Mouse (Mus musculus): ENCODE results near the gene Smc3. TPM values are rescaled to one million over a fixed set of nuclear protein-coding genes. Genes with fewer than 3 reads are reported as not detected.

Smc3 gene
- polyA plus RNA-seq, 1 experiment from 2014 or later: 38.5 TPM

GRCm38 (mm10) chr19:53670625-53671141, 70.5 kb downstream of the Smc3 start:
- peak; percentile 66 for ATAC-seq (ENCODE audit: insufficient number of reproducible peaks, insufficient read depth, low FRiP score, low read depth)
- no peak overlapping the region for H3K4me3 ChIP-seq (ENCODE audit: control insufficient read depth in 1 of 2, insufficient read depth in 1 of 2, low read depth in 1 of 2, low read length in 2 of 2)
- H3K4me1 ChIP-seq (ENCODE audit: control insufficient read depth in 2 of 2, insufficient read depth in 2 of 2, low read length in 2 of 2): peaks cover 34 to 45% of the 10 kb centered on the region in 2 experiments
- 12% methylated on average over 12 of the region's 12 CpGs for WGBS
- H3K36me3 ChIP-seq (ENCODE audit: control insufficient read depth, insufficient read depth, low read length): no peaks in the 10 kb centered on the region
- no peaks in the 10 kb centered on the region for H3K9me3 ChIP-seq (ENCODE audit: control insufficient read depth, low read length)
- H3K27me3 ChIP-seq (ENCODE audit: control insufficient read depth, insufficient read depth, low read length): 0 out of 2 replicates have a peak, but pooled peaks cover 4% of the 10 kb centered on the region
- peak overlapping the region; percentile 42 for H3K4me2 ChIP-seq (ENCODE audit: low read length)
- peak overlapping the region; percentile 59 for H3K9ac ChIP-seq (ENCODE audit: low read length)
- peak overlapping the region; percentile 86 to 94 for H3K27ac ChIP-seq (replicated peaks in 1 of 2; ENCODE audit: control insufficient read depth in 1 of 2, insufficient read depth in 1 of 2, low read depth in 2 of 2, low read length in 2 of 2)

GRCm38 (mm10) chr19:53671432-53671831, 71.2 kb downstream of the Smc3 start:
- Histone ChIP-seq H3K4me3 (ENCODE audit: control insufficient read depth in 1 of 2, insufficient read depth in 1 of 2, low read depth in 1 of 2, low read length in 2 of 2) (no peak overlapping the region), H3K4me1 (ENCODE audit: control insufficient read depth in 2 of 2, insufficient read depth in 2 of 2, low read length in 2 of 2) (peaks cover 33 to 42% of the 10 kb centered on the region in 2 experiments), H3K9me3 (ENCODE audit: control insufficient read depth, low read length) (no peaks in the 10 kb centered on the region), H3K4me2 (ENCODE audit: low read length) (no peak overlapping the region), H3K9ac (ENCODE audit: low read length) (peak overlapping the region; percentile 59; the same call in 1 of the 2 replicates), H3K27ac (replicated peaks in 1 of 2; ENCODE audit: control insufficient read depth in 1 of 2, insufficient read depth in 1 of 2, low read depth in 2 of 2, low read length in 2 of 2) (peak overlapping the region; percentile 86 to 94), H3K36me3 (ENCODE audit: control insufficient read depth, insufficient read depth, low read length) (no peaks in the 10 kb centered on the region), H3K27me3 (ENCODE audit: control insufficient read depth, insufficient read depth, low read length) (0 out of 2 replicates have a peak, but pooled peaks cover 4% of the 10 kb centered on the region)
- ATAC-seq (ENCODE audit: insufficient number of reproducible peaks, insufficient read depth, low FRiP score, low read depth): peak; percentile 9; the same call in 1 of the 2 replicates
- 30% methylated on average over 3 of the region's 3 CpGs for WGBS

- Histone ChIP-seq H3K4me3 (ENCODE audit: control insufficient read depth in 1 of 2, insufficient read depth in 1 of 2, low read depth in 1 of 2, low read length in 2 of 2) (peak overlapping the region; percentile 4 to 79; a peak in 3 of 4 replicates), H3K36me3 (ENCODE audit: control insufficient read depth, insufficient read depth, low read length) (no peaks in the 10 kb centered on the region), H3K9ac (ENCODE audit: low read length) (peak overlapping the region; percentile 90), H3K9me3 (ENCODE audit: control insufficient read depth, low read length) (no peaks in the 10 kb centered on the region), H3K4me2 (ENCODE audit: low read length) (peak overlapping the region; percentile 86), H3K27me3 (ENCODE audit: control insufficient read depth, insufficient read depth, low read length) (0 out of 2 replicates have a peak, but pooled peaks cover 4% of the 10 kb centered on the region), H3K27ac (replicated peaks in 1 of 2; ENCODE audit: control insufficient read depth in 1 of 2, insufficient read depth in 1 of 2, low read depth in 2 of 2, low read length in 2 of 2) (peak overlapping the region; percentile 38 to 91), H3K4me1 (ENCODE audit: control insufficient read depth in 2 of 2, insufficient read depth in 2 of 2, low read length in 2 of 2) (peaks cover 26 to 36% of the 10 kb centered on the region in 2 experiments)
- WGBS: 23% methylated on average over 9 of the region's 9 CpGs
- ATAC-seq (ENCODE audit: insufficient number of reproducible peaks, insufficient read depth, low FRiP score, low read depth): no peak
Observed at GRCm38 (mm10) chr19:53674131-53674925, 74.1 kb downstream of the Smc3 start.

GRCm38 (mm10) chr19:53676228-53676627, 76.0 kb downstream of the Smc3 start:
- whole genome bisulfite sequencing: under 1% methylated on average over 26 of the region's 26 CpGs
- ATAC-seq (ENCODE audit: insufficient number of reproducible peaks, insufficient read depth, low FRiP score, low read depth): peak; percentile 20; the same call in 1 of the 2 replicates
- Histone ChIP-seq H3K9me3 (ENCODE audit: control insufficient read depth, low read length) (no peaks in the 10 kb centered on the region), H3K9ac (ENCODE audit: low read length) (peak overlapping the region; percentile 90), H3K4me3 (ENCODE audit: control insufficient read depth in 1 of 2, insufficient read depth in 1 of 2, low read depth in 1 of 2, low read length in 2 of 2) (peak overlapping the region; percentile 79 to 85), H3K4me2 (ENCODE audit: low read length) (peak overlapping the region; percentile 86), H3K36me3 (ENCODE audit: control insufficient read depth, insufficient read depth, low read length) (no peaks in the 10 kb centered on the region), H3K4me1 (ENCODE audit: control insufficient read depth in 2 of 2, insufficient read depth in 2 of 2, low read length in 2 of 2) (peaks cover 8 to 19% of the 10 kb centered on the region in 2 experiments), H3K27me3 (ENCODE audit: control insufficient read depth, insufficient read depth, low read length) (0 out of 2 replicates have a peak, but pooled peaks cover 4% of the 10 kb centered on the region), H3K27ac (replicated peaks in 1 of 2; ENCODE audit: control insufficient read depth in 1 of 2, insufficient read depth in 1 of 2, low read depth in 2 of 2, low read length in 2 of 2) (peak overlapping the region; percentile 91)

GRCm38 (mm10) chr19:53676718-53677634, 76.8 kb downstream of the Smc3 start, which contains the start of gene Rbm20:
Rbm20 (plus strand) TSS chr19:53677306.
- peak within 1 kb of the TSS; percentile 86 for H3K4me2 ChIP-seq (ENCODE audit: low read length)
- H3K9me3 ChIP-seq (ENCODE audit: control insufficient read depth, low read length): no peaks in the 10 kb centered on the region
- H3K27ac ChIP-seq (replicated peaks in 1 of 2; ENCODE audit: control insufficient read depth in 1 of 2, insufficient read depth in 1 of 2, low read depth in 2 of 2, low read length in 2 of 2): peak within 1 kb of the TSS; percentile 91 to 92
- H3K4me1 ChIP-seq (ENCODE audit: control insufficient read depth in 2 of 2, insufficient read depth in 2 of 2, low read length in 2 of 2): peaks cover 4 to 21% of the 10 kb centered on the region in 2 experiments
- peak within 1 kb of the TSS; percentile 90 for H3K9ac ChIP-seq (ENCODE audit: low read length)
- H3K27me3 ChIP-seq (ENCODE audit: control insufficient read depth, insufficient read depth, low read length): 0 out of 2 replicates have a peak, but pooled peaks cover 4% of the 10 kb centered on the region
- H3K4me3 ChIP-seq (ENCODE audit: control insufficient read depth in 1 of 2, insufficient read depth in 1 of 2, low read depth in 1 of 2, low read length in 2 of 2): peak within 1 kb of the TSS; percentile 79 to 85
- under 1% methylated on average over 73 of the region's 82 CpGs for WGBS
- ATAC-seq (ENCODE audit: insufficient number of reproducible peaks, insufficient read depth, low FRiP score, low read depth): peak; percentile 94
- no peaks in the 10 kb centered on the region for H3K36me3 ChIP-seq (ENCODE audit: control insufficient read depth, insufficient read depth, low read length)

GRCm38 (mm10) chr19:53679194-53679593, 79.0 kb downstream of the Smc3 start:
- H3K9me3 ChIP-seq (ENCODE audit: control insufficient read depth, low read length): no peaks in the 10 kb centered on the region
- peak overlapping the region; percentile 50 to 79 for H3K4me3 ChIP-seq (ENCODE audit: control insufficient read depth in 1 of 2, insufficient read depth in 1 of 2, low read depth in 1 of 2, low read length in 2 of 2)
- 0 out of 2 replicates have a peak, but pooled peaks cover 4% of the 10 kb centered on the region for H3K27me3 ChIP-seq (ENCODE audit: control insufficient read depth, insufficient read depth, low read length)
- peak overlapping the region; percentile 86 for H3K4me2 ChIP-seq (ENCODE audit: low read length)
- no peak for ATAC-seq (ENCODE audit: insufficient number of reproducible peaks, insufficient read depth, low FRiP score, low read depth)
- peaks cover 12 to 29% of the 10 kb centered on the region in 2 experiments for H3K4me1 ChIP-seq (ENCODE audit: control insufficient read depth in 2 of 2, insufficient read depth in 2 of 2, low read length in 2 of 2)
- H3K36me3 ChIP-seq (ENCODE audit: control insufficient read depth, insufficient read depth, low read length): no peaks in the 10 kb centered on the region
- H3K9ac ChIP-seq (ENCODE audit: low read length): peak overlapping the region; percentile 90
- H3K27ac ChIP-seq (replicated peaks in 1 of 2; ENCODE audit: control insufficient read depth in 1 of 2, insufficient read depth in 1 of 2, low read depth in 2 of 2, low read length in 2 of 2): peak overlapping the region; percentile 59 to 85
- whole genome bisulfite sequencing: 60% methylated on average over 9 of the region's 9 CpGs

GRCm38 (mm10) chr19:53679981-53680380, 79.8 kb downstream of the Smc3 start:
- peak overlapping the region; percentile 86 for H3K4me2 ChIP-seq (ENCODE audit: low read length)
- H3K36me3 ChIP-seq (ENCODE audit: control insufficient read depth, insufficient read depth, low read length): no peaks in the 10 kb centered on the region
- WGBS: 42% methylated on average over 7 of the region's 7 CpGs
- no peaks in the 10 kb centered on the region for H3K9me3 ChIP-seq (ENCODE audit: control insufficient read depth, low read length)
- 0 out of 2 replicates have a peak, but pooled peaks cover 2% of the 10 kb centered on the region for H3K27me3 ChIP-seq (ENCODE audit: control insufficient read depth, insufficient read depth, low read length)
- ATAC-seq (ENCODE audit: insufficient number of reproducible peaks, insufficient read depth, low FRiP score, low read depth): no peak
- H3K4me1 ChIP-seq (ENCODE audit: control insufficient read depth in 2 of 2, insufficient read depth in 2 of 2, low read length in 2 of 2): peaks cover 10 to 29% of the 10 kb centered on the region in 2 experiments
- peak overlapping the region; percentile 59 to 85 for H3K27ac ChIP-seq (replicated peaks in 1 of 2; ENCODE audit: control insufficient read depth in 1 of 2, insufficient read depth in 1 of 2, low read depth in 2 of 2, low read length in 2 of 2)
- peak overlapping the region; percentile 33 to 79; a peak in 3 of 4 replicates for H3K4me3 ChIP-seq (ENCODE audit: control insufficient read depth in 1 of 2, insufficient read depth in 1 of 2, low read depth in 1 of 2, low read length in 2 of 2)
- peak overlapping the region; percentile 90 for H3K9ac ChIP-seq (ENCODE audit: low read length)
